Mouse (Mus musculus) heart, postnatal 4 days (tissue): ENCODE data around the gene Gm35549. TPM values are rescaled to one million over a fixed set of nuclear protein-coding genes. Genes with fewer than 3 reads are reported as not detected.

Experiments used
- DNase-seq: peaks from one replicate; pipeline ENCODE4 v3.0.0; 2021
- total RNA-seq, 2 experiments: library from RNA; stranded (reverse); gene quantifications; 2 replicates each; pipeline ENCODE4 v1.2.3; 2021

Gene Gm35549
- total RNA-seq, 2 experiments from 2014 or later, result not detected

- no peak for DNase-seq
These were observed 20.3 kb downstream of the Gm35549 start for GRCm38 (mm10) chr9:122823374-122824017.

GRCm38 (mm10) chr9:122815239-122815851, 28.5 kb downstream of the Gm35549 start:
- DNase-seq, result no peak

DNA sequence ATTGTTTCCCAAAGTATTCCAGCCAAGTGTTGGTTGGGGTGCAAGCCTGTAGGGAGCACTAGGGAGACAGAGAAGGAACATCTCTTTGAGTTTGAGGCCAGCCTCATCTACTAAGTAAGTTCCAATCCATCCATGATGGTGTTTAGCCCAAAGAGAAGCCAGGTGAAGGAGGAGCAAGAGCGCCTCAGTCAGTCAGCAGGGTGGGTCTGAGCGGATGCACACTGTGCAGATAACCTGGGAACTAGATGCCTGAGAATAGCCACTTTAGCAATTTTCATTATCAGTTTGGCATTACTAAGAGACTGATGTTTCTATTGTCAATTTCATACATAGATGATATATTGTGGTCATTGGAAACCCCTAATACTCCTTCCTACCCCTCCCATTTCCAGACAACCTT, 29.1 kb downstream of the Gm35549 start:
- no peak for DNase-seq

GRCm38 (mm10) chr9:122812386-122812785, 31.4 kb downstream of the Gm35549 start:
- no peak for DNase-seq

DNA sequence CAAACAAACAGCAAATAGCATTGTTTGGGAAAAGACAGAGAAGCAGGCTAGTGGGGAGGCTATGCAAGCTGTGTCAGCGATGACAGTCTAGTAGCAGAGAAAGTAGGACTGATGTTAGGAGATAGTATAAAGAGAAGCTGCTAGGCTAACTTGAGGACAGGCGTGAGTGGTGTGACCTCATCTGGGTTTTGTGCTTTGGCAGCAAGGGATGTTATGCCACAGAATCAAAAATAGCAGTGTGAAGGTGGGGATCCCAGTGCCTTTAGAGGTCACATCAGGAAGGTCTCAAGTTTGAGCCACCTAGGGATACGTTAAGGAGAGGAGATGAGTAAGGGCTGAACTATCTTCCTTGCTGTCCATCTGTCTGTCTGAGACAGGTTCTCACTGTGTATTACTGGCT, 33.6 kb downstream of the Gm35549 start:
- DNase-seq, result peak; percentile 40

DNA sequence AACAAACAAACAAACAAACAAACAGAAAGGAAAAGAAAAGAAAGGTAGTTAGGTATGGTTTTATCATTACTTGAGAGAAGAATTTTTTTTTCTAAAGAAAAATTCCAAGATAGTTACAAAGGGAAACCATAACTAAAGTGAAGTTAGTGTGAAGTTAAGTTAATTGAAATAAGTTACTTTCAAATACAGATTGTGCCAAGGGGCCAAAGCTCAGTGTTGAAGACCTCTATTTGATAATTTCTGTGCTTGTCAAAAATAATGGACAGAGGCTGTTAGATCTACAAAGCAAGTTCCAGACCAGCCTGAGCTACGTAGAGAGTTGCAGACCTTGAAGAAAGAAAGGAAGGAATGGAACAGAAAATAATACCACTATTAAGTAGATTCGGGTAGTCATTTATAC, 36.6 kb downstream of the Gm35549 start:
- DNase-seq, result no peak

GRCm38 (mm10) chr9:122805845-122806341, 37.9 kb downstream of the Gm35549 start:
- no peak for DNase-seq

DNA sequence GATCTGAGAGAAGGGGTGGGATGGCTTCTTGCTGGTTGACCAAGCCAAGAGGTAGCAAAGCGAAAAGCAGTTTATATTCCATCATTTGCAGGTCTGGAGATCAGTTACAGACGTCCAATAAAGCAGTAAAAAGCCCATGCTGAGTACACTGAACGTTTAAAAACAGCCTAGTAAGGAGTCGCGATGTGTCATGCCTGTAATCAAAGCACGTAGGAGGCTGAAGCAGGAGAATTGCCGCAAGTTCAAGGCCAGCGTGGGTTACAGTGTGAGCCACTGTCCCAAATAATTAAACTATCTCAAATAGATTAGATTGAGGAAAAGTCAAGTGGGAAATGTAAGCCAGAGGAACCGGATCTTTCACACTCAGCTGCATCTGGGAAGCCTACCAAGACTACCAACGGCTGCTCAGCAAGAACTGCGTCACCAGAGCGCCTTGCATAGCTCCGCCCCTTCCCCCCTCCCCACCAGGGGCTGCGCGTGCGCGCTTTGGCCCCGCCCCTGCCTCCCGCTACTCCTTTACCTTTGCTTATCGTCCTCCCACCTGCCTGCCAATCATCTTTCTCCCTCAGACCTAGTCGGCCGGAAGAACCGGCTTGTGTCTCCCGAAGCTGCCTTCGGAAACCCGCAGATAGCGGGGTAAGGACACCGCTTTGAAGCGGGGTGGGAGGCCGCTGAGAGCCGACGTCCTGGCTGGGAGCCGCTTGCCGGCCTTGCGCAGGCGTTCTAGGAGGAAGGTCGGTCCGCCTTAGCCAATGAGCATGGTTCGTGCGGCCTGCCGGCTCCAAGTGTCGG, 38.6 kb downstream of the Gm35549 start, which contains the start of gene Tcaim:
Tcaim (plus strand) TSS at position 487 of the 792 bp plus-strand sequence.
- peak; percentile 93 for DNase-seq

- DNase-seq, result no peak
These were observed 57.3 kb downstream of the Gm35549 start for GRCm38 (mm10) chr9:122786534-122786933.

DNA sequence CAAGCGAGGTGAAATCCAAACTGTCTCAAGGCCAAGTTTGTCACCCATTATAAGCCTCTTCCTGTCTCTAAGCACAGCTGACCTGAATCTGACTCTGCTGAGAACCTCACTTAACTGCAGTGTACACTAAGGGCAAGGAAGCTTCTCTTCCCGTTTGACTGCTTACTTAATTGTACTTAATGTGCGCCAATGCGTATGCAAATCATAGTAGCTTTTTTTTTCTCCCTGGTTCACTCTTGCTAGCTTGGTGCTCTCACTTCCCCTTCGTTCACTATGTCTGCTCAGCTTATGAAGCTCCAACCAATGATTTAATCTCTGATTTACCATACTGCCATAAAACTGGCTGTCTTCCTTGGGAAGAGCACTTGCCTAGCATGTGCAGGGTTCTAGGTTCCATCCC, 58.6 kb downstream of the Gm35549 start:
- DNase-seq, result no peak

Other genes with a start within 250 kb of the Gm35549 start
- gene Topaz1, start 96.7 kb downstream of the Gm35549 start, total RNA-seq, result not detected
- gene Tcaim, start 38.5 kb downstream of the Gm35549 start, total RNA-seq, result 10 to 100 TPM; 14.9 to 17.4 TPM
- 100 to 1,000 TPM; 100 to 102 TPM for gene Zfp445, start 22.0 kb upstream of the Gm35549 start, total RNA-seq
- gene Zkscan7, start 41.6 kb upstream of the Gm35549 start, total RNA-seq, result 1 to 10 TPM; 3.7 to 5.2 TPM
- 1 to 10 TPM; 7.8 to 9.3 TPM for gene Zfp105, start 79.0 kb upstream of the Gm35549 start, total RNA-seq
- gene 1110059G10Rik, start 107.0 kb upstream of the Gm35549 start, total RNA-seq, result 10 to 100 TPM; 20.6 to 24.3 TPM
- 10 to 100 TPM; 17.5 to 24.9 TPM for gene Kif15, start 107.0 kb upstream of the Gm35549 start, total RNA-seq
- gene Tmem42, start 177.3 kb upstream of the Gm35549 start, total RNA-seq, result 10 to 100 TPM; 10.7 to 12.8 TPM
- gene Tgm4, start 190.7 kb upstream of the Gm35549 start, total RNA-seq, result not detected